27 mouse cellular contexts compared by ENCODE assay signal in genomic region chr4:45464941-45465340, GRCm38 (mm10). TPM values are rescaled to one million over a fixed set of nuclear protein-coding genes. Genes with fewer than 3 reads are reported as not detected.
DNase-seq lines count a peak whose midpoint lies in the region; ATAC-seq and TF ChIP-seq lines count a peak whose summit lies in the region.
"Had no signal": no experiment of that assay in that cellular context is flagged by ENCODE, and none has a peak within 500 bp of the region (broad histone marks: within the 10 kb centered on the region; RNA-seq: fewer than 3 reads in every experiment).

No protein-coding gene starts in this region.

- H3K36me3 ChIP-seq in heart, embryonic 11.5 days (ENCODE audit: control insufficient read depth, insufficient read depth, low read length): 0 out of 2 replicates have a peak, but pooled peaks cover 2% of the 10 kb centered on the region
- H3K36me3 ChIP-seq in midbrain, embryonic 10.5 days: no peaks in the 10 kb centered on the region
- H3K36me3 ChIP-seq in midbrain, postnatal 0 days (ENCODE audit: insufficient read depth, low read length): no peaks in the 10 kb centered on the region
- peaks cover 9% of the 10 kb centered on the region for H3K36me3 ChIP-seq in embryonic facial prominence, embryonic 10.5 days (replicated peaks)
- no peaks in the 10 kb centered on the region for H3K36me3 ChIP-seq in kidney, embryonic 15.5 days
- H3K36me3 ChIP-seq: forebrain, embryonic 15.5 days; heart, embryonic 12.5 days; limb, embryonic 13.5 days had no signal

- DNase-seq in heart, adult 18-20 months: no peak
- DNase-seq in midbrain, embryonic 10.5 days (ENCODE audit: low spot score): no peak
- DNase-seq in midbrain, postnatal 0 days (ENCODE audit: low spot score): no peak
- DNase-seq in embryonic facial prominence, embryonic 10.5 days (ENCODE audit: low spot score): no peak
- no peak for DNase-seq in layer of hippocampus, adult 2 months (ENCODE audit: low spot score in 2 of 2)
- DNase-seq: adrenal gland, adult 2 months; cerebellum, adult 8-10 months; cerebellum, postnatal 25 days; gastrocnemius, postnatal 10 days; kidney, adult 9 months; kidney, postnatal 14 days; lung, adult 18-20 months; midbrain, embryonic 14.5 days; right cerebral cortex, postnatal 25 days; spleen, adult 18-20 months had no signal

- H3K27ac ChIP-seq in heart, embryonic 11.5 days (ENCODE audit: low read depth, low read length): no peak overlapping the region
- peak overlapping the region; percentile 9; the same call in 1 of the 2 replicates for H3K27ac ChIP-seq in midbrain, embryonic 10.5 days (replicated peaks)
- H3K27ac ChIP-seq in midbrain, postnatal 0 days (ENCODE audit: low read depth, low read length): no peak overlapping the region
- H3K27ac ChIP-seq in embryonic facial prominence, embryonic 10.5 days (replicated peaks): peak overlapping the region; percentile 48; the same call in 1 of the 2 replicates
- H3K27ac ChIP-seq in kidney, embryonic 15.5 days: no peak overlapping the region
- no peak overlapping the region for H3K27ac ChIP-seq in layer of hippocampus, adult 2 months
- H3K27ac ChIP-seq: forebrain, embryonic 15.5 days; hindbrain, embryonic 14.5 days; left cerebral cortex, adult 2 months; limb, embryonic 13.5 days; liver, embryonic 12.5 days; macrophage had no signal

- no peak for TF ChIP-seq CTCF in midbrain, postnatal 0 days (IDR thresholded peaks at IDR 0.05)
- TF ChIP-seq CTCF in layer of hippocampus, adult 2 months (conservative IDR thresholded peaks at IDR 0.05): no peak

- no peak for ATAC-seq in heart, embryonic 11.5 days (replicated peaks; ENCODE audit: insufficient number of reproducible peaks, low FRiP score, low TSS enrichment)
- no peak for ATAC-seq in midbrain, postnatal 0 days (ENCODE audit: low FRiP score)
- no peak for ATAC-seq in kidney, embryonic 15.5 days (replicated peaks; ENCODE audit: low FRiP score)
- ATAC-seq: forebrain, embryonic 15.5 days; intestine, postnatal 0 days; liver, embryonic 12.5 days; lung, postnatal 0 days; Patski had no signal

- peak overlapping the region; percentile 17 for H3K9ac ChIP-seq in heart, embryonic 11.5 days (ENCODE audit: low read depth, low read length)
- H3K9ac ChIP-seq in midbrain, postnatal 0 days (replicated peaks; ENCODE audit: low read length, poor library complexity, severe bottlenecking): no peak overlapping the region
- H3K9ac ChIP-seq in kidney, embryonic 15.5 days: no peak overlapping the region
- H3K9ac ChIP-seq: forebrain, embryonic 15.5 days; heart, embryonic 12.5 days; hindbrain, embryonic 14.5 days; limb, embryonic 13.5 days; liver, embryonic 12.5 days had no signal

- H3K9me3 ChIP-seq in heart, embryonic 11.5 days (replicated peaks; ENCODE audit: control insufficient read depth, low read length): no peaks in the 10 kb centered on the region
- H3K9me3 ChIP-seq in midbrain, embryonic 10.5 days (replicated peaks): no peaks in the 10 kb centered on the region
- H3K9me3 ChIP-seq in midbrain, postnatal 0 days (ENCODE audit: low read length): no peaks in the 10 kb centered on the region
- H3K9me3 ChIP-seq in embryonic facial prominence, embryonic 10.5 days: no peaks in the 10 kb centered on the region
- H3K9me3 ChIP-seq in kidney, embryonic 15.5 days (replicated peaks): no peaks in the 10 kb centered on the region
- H3K9me3 ChIP-seq: forebrain, embryonic 15.5 days; heart, embryonic 12.5 days; limb, embryonic 13.5 days; liver, embryonic 12.5 days had no signal

- 64% methylated on average over 9 of the region's 9 CpGs for WGBS in heart, embryonic 11.5 days (ENCODE audit: insufficient replicate concordance)
- WGBS in midbrain, embryonic 10.5 days: 79% methylated on average over 9 of the region's 9 CpGs
- WGBS in midbrain, postnatal 0 days: 74% methylated on average over 9 of the region's 9 CpGs
- 73% methylated on average over 9 of the region's 9 CpGs for WGBS in embryonic facial prominence, embryonic 10.5 days
- 80% methylated on average over 9 of the region's 9 CpGs for WGBS in kidney, embryonic 15.5 days

- peaks cover 43% of the 10 kb centered on the region for H3K4me1 ChIP-seq in heart, embryonic 11.5 days (ENCODE audit: control insufficient read depth, insufficient read depth, low read length)
- peaks cover 49% of the 10 kb centered on the region for H3K4me1 ChIP-seq in midbrain, embryonic 10.5 days
- no peaks in the 10 kb centered on the region for H3K4me1 ChIP-seq in midbrain, postnatal 0 days (ENCODE audit: insufficient read depth, low read length)
- peaks cover 58% of the 10 kb centered on the region for H3K4me1 ChIP-seq in embryonic facial prominence, embryonic 10.5 days
- H3K4me1 ChIP-seq in kidney, embryonic 15.5 days: peaks cover 59% of the 10 kb centered on the region

- H3K4me2 ChIP-seq in heart, embryonic 11.5 days: no peak overlapping the region
- H3K4me2 ChIP-seq in midbrain, postnatal 0 days (ENCODE audit: low read depth, low read length, poor library complexity, severe bottlenecking): no peak overlapping the region
- no peak overlapping the region for H3K4me2 ChIP-seq in kidney, embryonic 15.5 days
- H3K4me2 ChIP-seq: forebrain, embryonic 15.5 days; heart, embryonic 12.5 days; hindbrain, embryonic 14.5 days; limb, embryonic 13.5 days; liver, embryonic 12.5 days had no signal

- no peaks in the 10 kb centered on the region for H3K27me3 ChIP-seq in heart, embryonic 11.5 days (ENCODE audit: control insufficient read depth, insufficient read depth, low read length)
- H3K27me3 ChIP-seq in midbrain, embryonic 10.5 days (ENCODE audit: low read depth, poor library complexity, severe bottlenecking): no peaks in the 10 kb centered on the region
- no peaks in the 10 kb centered on the region for H3K27me3 ChIP-seq in midbrain, postnatal 0 days (ENCODE audit: insufficient read depth, low read length)
- no peaks in the 10 kb centered on the region for H3K27me3 ChIP-seq in embryonic facial prominence, embryonic 10.5 days (replicated peaks; ENCODE audit: low read depth, poor library complexity, severe bottlenecking)
- no peaks in the 10 kb centered on the region for H3K27me3 ChIP-seq in kidney, embryonic 15.5 days
- H3K27me3 ChIP-seq: forebrain, embryonic 15.5 days; liver, embryonic 12.5 days; Patski had no signal

- no peak overlapping the region for H3K4me3 ChIP-seq in heart, embryonic 11.5 days (ENCODE audit: low read depth, low read length)
- no peak overlapping the region for H3K4me3 ChIP-seq in midbrain, embryonic 10.5 days
- H3K4me3 ChIP-seq in midbrain, postnatal 0 days (ENCODE audit: low read depth, low read length): no peak overlapping the region
- H3K4me3 ChIP-seq in embryonic facial prominence, embryonic 10.5 days: no peak overlapping the region
- no peak overlapping the region for H3K4me3 ChIP-seq in kidney, embryonic 15.5 days (replicated peaks)
- H3K4me3 ChIP-seq in layer of hippocampus, adult 2 months: no peak overlapping the region
- H3K4me3 ChIP-seq: forebrain, embryonic 15.5 days; heart, embryonic 12.5 days; left cerebral cortex, adult 2 months; limb, embryonic 13.5 days; liver, embryonic 12.5 days had no signal

RNA-seq across cellular contexts. Expression of gene Slc25a51, which starts 56.4 kb away (rescaled TPM):
- polyA plus RNA-seq in heart, embryonic 11.5 days (2014; fragmentation: Nextera tagmentation; extraction: Ambion mirVana): 60.7 and 73.4 TPM in 2 replicates
- total RNA-seq in heart, adult 18-20 months (2021): 100 to 1,000 TPM; 103 to 107 TPM
- 78.3 and 80.1 TPM in 2 replicates for polyA plus RNA-seq in midbrain, embryonic 10.5 days (2016; fragmentation: Nextera tagmentation; extraction: Ambion mirVana)
- 128 and 132 TPM in 2 replicates for total RNA-seq in midbrain, postnatal 0 days (2014; rRNA removed)
- polyA plus RNA-seq in midbrain, postnatal 0 days (2015; fragmentation: Nextera tagmentation; extraction: Ambion mirVana): 62.8 and 69.7 TPM in 2 replicates
- 82.0 and 87.0 TPM in 2 replicates for polyA plus RNA-seq in embryonic facial prominence, embryonic 10.5 days (2016; fragmentation: Nextera tagmentation; extraction: Ambion mirVana)
- 79.0 and 81.0 TPM in 2 replicates for polyA plus RNA-seq in kidney, embryonic 15.5 days (2015; fragmentation: Nextera tagmentation; extraction: Ambion mirVana)
- 100 to 1,000 TPM; 141 to 144 TPM for total RNA-seq in layer of hippocampus, adult 2 months (2021)

Comparison
In these comparisons a context has a peak if more than half of its experiments do, and no peak if none do; other contexts are left out.
1. H3K27ac ChIP-seq: peak in midbrain, embryonic 10.5 days (single experiment) and embryonic facial prominence, embryonic 10.5 days (single experiment); none in heart, embryonic 11.5 days (single experiment), midbrain, postnatal 0 days (single experiment), kidney, embryonic 15.5 days (single experiment) and layer of hippocampus, adult 2 months (single experiment).